Mouse (Mus musculus): ENCODE data around the gene Fam198b. TPM values are rescaled to one million over a fixed set of nuclear protein-coding genes. Genes with fewer than 3 reads are reported as not detected.

Fam198b gene
- polyA plus RNA-seq, 1 experiment: not detected

DNA sequence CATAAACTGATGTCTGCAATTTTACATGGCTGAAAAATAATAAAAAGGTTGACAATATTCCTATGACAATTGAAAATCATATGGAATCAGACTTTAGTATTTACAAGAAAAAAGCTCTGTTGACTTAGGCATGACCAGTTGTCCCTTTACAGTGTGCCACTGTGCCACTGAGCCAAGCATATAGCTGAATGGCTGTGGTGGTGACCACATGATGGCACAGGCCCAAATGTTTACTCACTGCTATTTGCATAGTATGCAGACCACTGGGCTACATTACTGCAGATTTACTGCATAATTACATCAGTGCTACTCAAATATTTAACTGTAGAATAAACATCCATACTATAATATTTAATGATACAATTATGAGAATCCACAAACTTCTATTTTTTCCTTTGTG, 21.1 kb downstream of the Fam198b start:
- TF ChIP-seq POLR2A (IDR thresholded peaks at IDR 0.05; ENCODE audit: insufficient read depth, low read depth, low read length): no peak
- no peak for TF ChIP-seq CTCF (IDR thresholded peaks at IDR 0.05; ENCODE audit: insufficient read depth, low read depth, low read length)
- no peak overlapping the region for H3K27ac ChIP-seq (ENCODE audit: insufficient read depth, low read depth, low read length)
- H3K4me1 ChIP-seq (ENCODE audit: control insufficient read depth, insufficient read depth, low read length): no peaks in the 10 kb centered on the region
- H3K4me3 ChIP-seq (ENCODE audit: insufficient read depth, low read depth, low read length): no peak overlapping the region

DNA sequence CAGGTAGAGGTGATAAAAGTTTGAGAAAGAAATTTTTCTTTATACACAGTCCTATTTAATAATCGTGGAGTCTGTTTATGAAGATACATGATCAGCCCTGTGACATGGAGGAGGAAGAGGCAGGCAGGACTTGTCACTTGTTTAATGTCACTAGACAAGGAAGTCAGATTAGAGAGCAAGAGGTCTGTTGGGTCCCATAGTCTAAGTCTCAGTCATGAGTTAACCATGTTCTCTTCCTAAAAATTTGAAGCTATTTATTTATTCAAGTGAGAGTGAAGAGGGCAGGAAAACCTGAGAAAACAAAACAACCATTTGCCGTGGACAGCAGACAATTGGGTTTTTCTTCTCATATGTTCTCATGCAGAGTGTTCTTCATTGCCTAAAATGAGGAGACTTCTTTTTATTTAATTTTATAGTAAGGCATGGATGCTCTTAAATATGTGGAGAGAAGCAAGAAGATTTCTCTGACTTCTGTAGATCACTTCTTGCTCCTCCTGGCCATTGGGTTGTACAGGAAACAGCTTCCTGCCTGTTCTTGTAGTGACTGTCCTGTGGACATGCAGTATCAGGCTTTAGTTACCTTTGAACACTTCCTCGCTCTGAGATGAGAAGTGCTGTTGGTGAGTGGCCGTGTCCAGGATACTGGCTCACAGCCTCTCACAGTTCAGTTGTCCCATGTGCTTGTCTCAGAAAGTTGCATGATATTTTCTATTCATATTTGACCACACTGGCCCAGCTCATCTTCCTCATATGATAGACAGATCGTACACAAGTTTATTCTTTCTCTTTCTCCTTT, 22.1 kb downstream of the Fam198b start:
- no peaks in the 10 kb centered on the region for H3K4me1 ChIP-seq (ENCODE audit: control insufficient read depth, insufficient read depth, low read length)
- no peak overlapping the region for H3K27ac ChIP-seq (ENCODE audit: insufficient read depth, low read depth, low read length)
- H3K4me3 ChIP-seq (ENCODE audit: insufficient read depth, low read depth, low read length): no peak overlapping the region
- no peak for TF ChIP-seq POLR2A (IDR thresholded peaks at IDR 0.05; ENCODE audit: insufficient read depth, low read depth, low read length)
- no peak for TF ChIP-seq CTCF (IDR thresholded peaks at IDR 0.05; ENCODE audit: insufficient read depth, low read depth, low read length)
- 90% methylated on average over 5 of the region's 5 CpGs for WGBS

GRCm38 (mm10) chr3:79907223-79907622, 22.9 kb downstream of the Fam198b start:
- WGBS: 55% methylated on average over 7 of the region's 7 CpGs
- H3K4me3 ChIP-seq (ENCODE audit: insufficient read depth, low read depth, low read length): no peak overlapping the region
- no peak for TF ChIP-seq POLR2A (IDR thresholded peaks at IDR 0.05; ENCODE audit: insufficient read depth, low read depth, low read length)
- no peak for TF ChIP-seq CTCF (IDR thresholded peaks at IDR 0.05; ENCODE audit: insufficient read depth, low read depth, low read length)
- no peaks in the 10 kb centered on the region for H3K4me1 ChIP-seq (ENCODE audit: control insufficient read depth, insufficient read depth, low read length)
- H3K27ac ChIP-seq (ENCODE audit: insufficient read depth, low read depth, low read length): no peak overlapping the region

DNA sequence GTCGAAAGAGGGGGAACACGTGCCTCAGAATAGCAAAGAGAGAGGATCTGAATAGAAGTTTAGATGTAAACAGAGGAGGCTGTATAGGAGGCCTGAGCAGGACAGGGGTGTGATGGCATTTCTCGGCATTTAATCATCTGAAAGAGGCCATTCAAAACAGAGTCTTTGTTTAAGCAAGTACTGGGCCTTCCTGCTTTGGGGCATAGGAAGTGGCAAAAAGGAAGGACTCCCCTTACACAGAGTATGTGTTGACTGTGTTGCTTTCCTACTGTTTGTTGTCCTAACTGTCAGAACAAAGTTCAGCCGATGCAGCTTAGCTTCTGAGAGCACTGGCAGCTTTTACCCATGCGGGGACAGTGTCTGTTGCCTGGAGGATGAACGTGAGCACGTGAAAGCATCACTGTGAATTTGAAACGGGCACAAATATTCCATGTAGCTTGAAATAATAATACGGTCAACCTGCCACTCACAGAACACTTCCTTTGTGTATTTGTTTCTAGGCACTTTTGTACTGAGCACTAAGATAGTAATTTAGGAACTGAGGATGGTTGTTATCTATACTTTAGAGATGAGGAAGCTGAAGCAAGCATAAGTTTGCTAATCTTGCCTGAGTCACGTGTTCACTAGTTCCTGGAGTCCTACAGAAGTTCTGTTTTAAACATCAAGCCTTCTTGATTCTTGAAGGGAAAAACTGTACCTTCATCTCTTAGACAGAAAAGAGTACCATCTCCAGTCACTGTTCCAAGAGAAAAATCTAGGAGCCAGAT, 26.2 kb downstream of the Fam198b start:
- Histone ChIP-seq H3K4me1 (ENCODE audit: control insufficient read depth, insufficient read depth, low read length) (no peaks in the 10 kb centered on the region), H3K27ac (ENCODE audit: insufficient read depth, low read depth, low read length) (no peak overlapping the region), H3K4me3 (ENCODE audit: insufficient read depth, low read depth, low read length) (no peak overlapping the region)
- TF ChIP-seq POLR2A (IDR thresholded peaks at IDR 0.05; ENCODE audit: insufficient read depth, low read depth, low read length) (no peak), CTCF (IDR thresholded peaks at IDR 0.05; ENCODE audit: insufficient read depth, low read depth, low read length) (no peak)
- 33% methylated on average over 10 of the region's 10 CpGs for WGBS

DNA sequence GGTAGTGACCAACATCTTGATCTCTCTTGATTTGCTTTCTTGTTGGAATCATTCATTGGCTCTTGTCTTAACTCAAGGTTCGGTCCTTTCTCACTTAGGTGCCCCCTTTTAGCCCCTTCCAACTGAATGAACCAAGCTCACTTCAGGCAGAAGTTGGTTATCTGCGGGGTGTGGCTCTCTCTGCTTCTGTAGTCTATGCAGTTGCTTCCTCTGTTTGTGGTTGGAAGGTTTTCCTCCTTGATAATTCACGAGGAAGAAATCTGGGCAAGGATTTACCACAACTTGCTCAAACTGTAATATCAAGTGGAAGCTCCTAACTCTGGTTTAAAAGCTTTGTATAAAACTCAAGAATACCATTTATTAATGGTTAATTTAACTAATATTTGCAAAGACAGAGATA, 26.8 kb downstream of the Fam198b start:
- Histone ChIP-seq H3K27ac (ENCODE audit: insufficient read depth, low read depth, low read length) (no peak overlapping the region), H3K4me1 (ENCODE audit: control insufficient read depth, insufficient read depth, low read length) (no peaks in the 10 kb centered on the region), H3K4me3 (ENCODE audit: insufficient read depth, low read depth, low read length) (no peak overlapping the region)
- WGBS: 85% methylated on average over 3 of the region's 3 CpGs
- TF ChIP-seq POLR2A (IDR thresholded peaks at IDR 0.05; ENCODE audit: insufficient read depth, low read depth, low read length) (no peak), CTCF (IDR thresholded peaks at IDR 0.05; ENCODE audit: insufficient read depth, low read depth, low read length) (no peak)

DNA sequence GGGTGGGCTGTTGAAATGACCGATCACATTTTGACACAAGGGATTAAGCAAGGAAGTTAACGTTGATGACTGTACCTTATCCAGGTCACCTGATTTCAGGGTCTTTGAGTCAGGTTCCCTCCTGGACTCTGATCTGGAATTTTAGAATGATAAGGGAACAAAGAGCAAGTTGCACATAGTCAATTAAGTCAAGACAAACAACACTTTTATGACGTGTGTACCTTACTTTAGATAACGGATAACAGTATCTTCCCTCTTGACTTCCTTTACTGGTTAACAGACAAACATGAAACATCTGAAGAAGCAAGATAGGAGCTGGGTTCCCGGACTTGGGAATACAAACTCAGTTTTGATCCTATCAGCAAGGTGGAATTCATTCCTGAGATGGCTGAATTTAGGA, 29.7 kb downstream of the Fam198b start:
- 94% methylated on average over 5 of the region's 5 CpGs for WGBS

DNA sequence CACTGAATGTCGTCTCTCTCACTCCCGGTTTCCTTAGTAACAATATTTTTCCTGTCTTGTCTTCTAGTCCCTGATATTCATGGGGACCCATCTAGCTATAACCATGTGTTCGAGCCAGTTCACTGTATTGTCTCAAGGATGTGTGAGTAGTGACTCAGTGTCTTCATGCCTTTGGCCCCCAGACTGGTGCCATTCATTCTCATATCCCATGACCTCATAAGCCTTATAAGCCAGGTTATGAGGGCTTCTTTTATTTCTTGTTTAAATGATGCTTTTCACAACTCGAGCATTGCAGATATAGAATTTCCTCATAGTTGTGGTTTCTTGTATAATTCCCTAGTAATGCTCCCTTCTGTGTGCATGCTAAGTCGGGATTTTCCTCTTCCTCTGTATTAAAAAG, 31.9 kb downstream of the Fam198b start:
- TF ChIP-seq CTCF (IDR thresholded peaks at IDR 0.05; ENCODE audit: insufficient read depth, low read depth, low read length) (no peak), POLR2A (IDR thresholded peaks at IDR 0.05; ENCODE audit: insufficient read depth, low read depth, low read length) (no peak)
- no peak overlapping the region for H3K4me3 ChIP-seq (ENCODE audit: insufficient read depth, low read depth, low read length)
- H3K4me1 ChIP-seq (ENCODE audit: control insufficient read depth, insufficient read depth, low read length): no peaks in the 10 kb centered on the region
- no peak overlapping the region for H3K27ac ChIP-seq (ENCODE audit: insufficient read depth, low read depth, low read length)
- 82% methylated on average over 5 of the region's 5 CpGs for WGBS

More for the DNA sequence above, 29.7 kb downstream of the Fam198b start:
- Histone ChIP-seq H3K4me1 (ENCODE audit: control insufficient read depth, insufficient read depth, low read length) (no peaks in the 10 kb centered on the region), H3K4me3 (ENCODE audit: insufficient read depth, low read depth, low read length) (no peak overlapping the region), H3K27ac (ENCODE audit: insufficient read depth, low read depth, low read length) (no peak overlapping the region)
- TF ChIP-seq CTCF (IDR thresholded peaks at IDR 0.05; ENCODE audit: insufficient read depth, low read depth, low read length): no peak
- TF ChIP-seq POLR2A (IDR thresholded peaks at IDR 0.05; ENCODE audit: insufficient read depth, low read depth, low read length): no peak

DNA sequence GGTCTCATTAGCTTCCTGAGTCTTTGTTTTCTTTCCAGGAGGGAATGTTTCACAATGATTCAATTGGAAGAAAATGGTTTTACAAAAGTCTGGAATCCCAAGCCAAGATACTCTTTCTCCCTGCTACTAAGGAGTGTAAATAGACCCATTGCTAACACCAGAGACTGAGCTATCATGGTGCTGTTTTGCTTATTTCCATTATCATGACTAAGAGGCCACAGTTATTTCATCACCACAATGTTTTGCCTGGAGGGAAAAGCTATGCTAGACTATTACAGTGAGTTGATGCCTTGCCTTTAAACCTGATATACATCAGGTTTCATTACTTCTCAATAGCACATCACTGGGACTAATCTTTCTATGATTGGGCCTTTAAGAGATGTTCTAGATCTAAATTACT, 34.4 kb downstream of the Fam198b start:
- Histone ChIP-seq H3K4me1 (ENCODE audit: control insufficient read depth, insufficient read depth, low read length) (no peaks in the 10 kb centered on the region), H3K4me3 (ENCODE audit: insufficient read depth, low read depth, low read length) (no peak overlapping the region), H3K27ac (ENCODE audit: insufficient read depth, low read depth, low read length) (no peak overlapping the region)
- TF ChIP-seq CTCF (IDR thresholded peaks at IDR 0.05; ENCODE audit: insufficient read depth, low read depth, low read length) (no peak), POLR2A (IDR thresholded peaks at IDR 0.05; ENCODE audit: insufficient read depth, low read depth, low read length) (no peak)

Measured in olfactory bulb, adult 2 months (tissue).